Mouse (Mus musculus): ENCODE results near the gene Lgals7. TPM values are rescaled to one million over a fixed set of nuclear protein-coding genes. Genes with fewer than 3 reads are reported as not detected.
"Not testable (repeated sequence)": the region's sequence is repeated elsewhere in the genome, so short reads cannot be mapped to it uniquely, and the experiment has no call there.

Gene Lgals7
- total RNA-seq, 2 experiments from 2014 or later = not detected

DNA sequence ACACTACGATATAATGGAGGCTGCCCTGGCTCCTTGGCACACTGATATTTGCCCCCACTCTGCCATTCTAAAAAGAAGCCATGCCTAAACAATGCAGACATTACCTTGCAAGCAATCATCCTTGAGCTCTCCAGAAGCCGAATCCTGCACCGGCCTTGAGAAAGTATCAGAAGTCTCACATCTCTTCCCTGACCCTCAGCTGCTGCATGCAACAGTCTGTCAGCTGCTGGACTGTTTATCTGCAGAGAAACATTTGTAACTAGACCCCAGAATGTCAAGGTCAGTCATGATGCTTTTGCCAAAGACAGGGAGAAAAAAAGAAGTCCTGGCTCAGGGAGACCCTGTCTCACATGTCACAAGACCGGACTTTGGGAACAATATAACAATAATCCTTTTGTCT is 12.4 kb downstream of the Lgals7 start:
- ATAC-seq (ENCODE audit: poor library complexity, severe bottlenecking) = no peak

DNA sequence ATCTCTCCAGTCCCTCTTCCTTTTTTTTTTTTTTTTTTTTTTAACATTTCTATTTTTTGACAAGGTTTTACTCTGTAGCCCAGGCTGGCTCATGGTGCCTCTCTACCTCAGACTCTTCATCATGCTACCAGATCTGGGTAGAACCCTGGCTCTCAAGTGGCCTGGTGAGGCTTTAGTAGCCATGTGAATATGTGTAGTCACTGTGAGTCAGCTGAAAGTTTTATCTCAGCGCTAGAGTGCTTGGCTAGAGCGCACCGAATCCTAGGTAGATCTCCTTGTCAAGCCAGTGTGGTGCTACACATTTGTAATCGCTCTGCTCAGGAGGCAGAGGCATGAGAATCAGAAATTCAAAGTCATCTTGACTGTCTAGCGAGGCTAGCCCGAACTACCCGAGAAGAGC is 13.5 kb downstream of the Lgals7 start:
- ATAC-seq (ENCODE audit: poor library complexity, severe bottlenecking) = no peak

DNA sequence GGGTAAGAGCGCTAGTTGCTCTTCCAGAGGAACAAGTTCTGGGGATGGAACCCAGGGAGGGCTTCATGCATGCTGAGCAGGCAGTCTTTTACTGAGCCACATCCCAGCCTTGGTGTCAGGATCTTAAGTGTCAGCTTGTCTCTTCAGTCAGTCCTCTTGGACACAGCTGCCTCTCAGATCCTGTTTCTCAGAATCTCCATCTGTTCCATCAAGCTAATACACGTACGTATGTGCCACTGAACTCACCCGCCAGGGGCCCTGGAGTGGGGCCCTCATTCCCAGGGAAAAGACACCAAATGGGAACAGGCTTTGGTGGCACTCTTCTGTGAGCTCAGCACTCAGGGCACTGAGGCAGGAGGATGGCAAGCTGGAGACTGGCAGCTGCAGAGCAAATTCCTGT is 14.2 kb downstream of the Lgals7 start:
- no peak for ATAC-seq (ENCODE audit: poor library complexity, severe bottlenecking)

DNA sequence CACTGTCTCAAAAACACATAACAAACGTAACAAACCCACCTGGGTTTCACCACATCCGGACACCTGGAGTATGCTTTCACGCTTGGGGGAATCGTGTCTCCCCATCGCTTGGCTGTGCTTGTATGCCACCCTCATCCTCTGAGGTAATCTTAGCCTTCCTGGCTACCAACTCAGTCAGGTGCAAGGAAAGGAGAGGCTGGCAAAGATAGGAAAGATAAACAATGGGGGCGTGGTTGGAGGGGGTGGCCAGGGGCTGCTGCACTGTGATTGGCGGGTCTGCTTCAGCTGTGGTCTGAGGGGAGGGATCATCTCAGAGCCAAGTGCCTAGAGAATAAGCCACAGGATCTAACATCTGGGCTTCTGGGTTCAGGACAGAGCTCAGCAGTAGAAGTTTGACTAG is 16.0 kb downstream of the Lgals7 start:
- ATAC-seq (ENCODE audit: poor library complexity, severe bottlenecking) = no peak

DNA sequence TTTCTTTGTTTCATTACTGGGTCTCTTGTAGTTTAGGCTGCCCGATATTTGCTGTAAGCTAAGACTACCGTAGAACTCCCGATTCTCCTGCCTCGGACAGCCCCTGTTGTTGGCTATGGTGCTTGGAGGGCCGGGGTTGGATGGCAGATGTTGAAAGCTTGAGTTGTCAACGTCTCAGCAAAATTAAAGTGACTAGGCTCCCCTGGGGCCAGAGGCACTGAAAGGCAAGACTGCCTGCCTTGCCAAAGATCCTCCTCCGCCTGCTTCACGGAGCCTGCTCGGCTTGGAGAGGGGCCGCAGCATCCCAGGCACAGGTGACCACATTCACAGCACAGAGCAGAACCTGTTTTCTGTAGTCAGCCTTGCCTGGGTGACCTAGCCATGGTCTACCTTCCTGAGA is 16.9 kb downstream of the Lgals7 start:
- no peak for ATAC-seq (ENCODE audit: poor library complexity, severe bottlenecking)

DNA sequence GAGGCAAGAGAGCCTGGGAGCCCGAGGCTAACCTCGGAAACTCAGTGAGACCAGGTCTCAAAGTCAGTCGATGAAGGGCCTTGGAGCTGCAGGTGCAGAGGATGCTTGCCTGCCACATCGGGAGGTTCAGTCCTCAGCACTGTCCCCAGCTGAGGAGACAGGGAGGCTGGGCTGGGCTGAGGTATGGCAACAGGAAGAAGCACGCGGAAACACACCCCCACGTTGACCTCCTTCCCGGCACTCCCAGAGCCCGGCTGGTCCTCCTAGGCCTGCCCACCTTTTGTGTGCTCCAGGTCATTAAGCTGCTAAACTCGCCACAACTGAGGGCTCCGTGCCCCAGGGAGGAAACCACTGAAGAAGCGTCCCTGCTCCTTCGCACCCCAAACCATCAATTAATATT is 17.5 kb downstream of the Lgals7 start, which contains the start of gene Capn12:
TSS of gene Capn12 (plus strand) at position 224 of the 400 bp plus-strand sequence.
- no peak for ATAC-seq (ENCODE audit: poor library complexity, severe bottlenecking)

DNA sequence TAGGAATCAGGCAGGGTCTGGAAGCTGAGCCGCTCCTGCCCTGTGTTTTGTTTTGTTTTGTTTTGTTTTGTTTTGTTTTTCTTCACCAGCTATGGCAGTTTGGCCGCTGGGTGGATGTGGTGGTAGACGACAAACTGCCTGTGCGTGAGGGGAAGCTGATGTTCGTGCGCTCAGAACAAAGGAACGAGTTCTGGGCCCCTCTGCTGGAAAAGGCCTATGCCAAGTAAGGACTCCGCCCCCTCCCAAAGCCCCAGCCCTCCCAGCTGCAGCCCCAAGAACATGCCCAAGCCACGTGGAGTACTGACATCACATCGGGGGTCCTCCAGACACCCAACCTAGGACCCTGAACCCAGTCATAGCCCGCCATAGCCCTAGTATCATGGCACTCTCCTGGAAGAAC is 19.4 kb downstream of the Lgals7 start:
- ATAC-seq (ENCODE audit: poor library complexity, severe bottlenecking) = no peak

DNA sequence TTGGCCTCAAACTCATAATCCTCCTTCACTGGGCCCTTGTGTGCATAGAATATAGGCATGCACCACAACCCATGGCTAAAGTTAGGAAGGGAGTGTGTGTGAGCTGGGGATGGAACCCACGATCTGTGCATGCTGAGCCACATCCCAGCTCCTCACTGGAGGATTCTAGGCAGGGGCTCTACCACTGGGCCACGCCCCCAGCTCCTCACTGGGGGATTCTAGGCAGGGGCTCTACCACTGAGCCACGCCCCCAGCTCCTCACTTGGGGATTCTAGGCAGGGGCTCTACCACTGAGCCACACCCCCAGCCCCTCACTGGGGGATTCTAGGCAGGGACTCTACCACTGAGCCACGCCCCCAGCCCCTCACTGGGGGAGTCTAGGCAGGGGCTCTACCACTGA is 20.1 kb downstream of the Lgals7 start:
- ATAC-seq (ENCODE audit: poor library complexity, severe bottlenecking) = not testable (repeated sequence)

DNA sequence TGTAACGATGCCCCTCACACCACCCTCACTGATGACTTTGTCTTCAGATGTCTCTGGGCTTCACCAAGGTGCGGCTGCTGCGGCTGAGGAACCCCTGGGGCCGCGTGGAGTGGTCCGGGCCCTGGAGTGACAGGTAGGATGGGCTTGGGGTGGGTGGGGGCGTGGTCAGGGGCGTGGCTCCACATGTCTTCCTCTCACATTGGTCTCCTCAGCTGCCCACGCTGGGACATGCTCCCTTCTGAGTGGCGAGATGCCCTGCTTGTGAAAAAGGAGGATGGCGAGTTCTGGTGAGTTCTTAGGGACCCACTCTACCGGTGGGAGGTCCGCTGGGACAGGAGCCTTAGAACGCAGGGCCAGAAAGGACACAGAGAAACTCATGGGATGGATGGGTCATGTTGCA is 22.8 kb downstream of the Lgals7 start:
- no peak for ATAC-seq (ENCODE audit: poor library complexity, severe bottlenecking)

DNA sequence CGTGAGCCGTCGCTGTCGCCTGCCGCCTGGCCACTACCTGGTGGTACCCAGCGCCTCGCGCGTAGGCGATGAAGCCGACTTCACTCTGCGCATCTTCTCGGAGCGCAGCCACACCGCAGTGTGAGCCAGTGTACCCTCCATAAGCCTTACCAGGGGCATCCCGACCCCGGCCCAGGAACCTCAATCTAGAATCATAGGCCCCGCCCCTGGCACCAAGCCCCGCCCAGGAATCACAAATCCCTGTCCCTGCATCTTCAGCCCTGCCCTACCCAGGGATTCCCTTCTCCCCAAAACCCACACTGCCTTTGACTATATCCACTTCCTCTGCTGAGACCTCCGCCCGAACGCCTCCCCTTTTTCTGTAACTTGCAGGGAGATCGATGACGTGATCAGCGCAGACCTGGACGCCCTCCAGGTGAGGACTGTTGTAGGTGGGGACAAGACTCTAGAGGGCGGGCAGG is 25.1 kb downstream of the Lgals7 start:
- ATAC-seq (ENCODE audit: poor library complexity, severe bottlenecking) = no peak

DNA sequence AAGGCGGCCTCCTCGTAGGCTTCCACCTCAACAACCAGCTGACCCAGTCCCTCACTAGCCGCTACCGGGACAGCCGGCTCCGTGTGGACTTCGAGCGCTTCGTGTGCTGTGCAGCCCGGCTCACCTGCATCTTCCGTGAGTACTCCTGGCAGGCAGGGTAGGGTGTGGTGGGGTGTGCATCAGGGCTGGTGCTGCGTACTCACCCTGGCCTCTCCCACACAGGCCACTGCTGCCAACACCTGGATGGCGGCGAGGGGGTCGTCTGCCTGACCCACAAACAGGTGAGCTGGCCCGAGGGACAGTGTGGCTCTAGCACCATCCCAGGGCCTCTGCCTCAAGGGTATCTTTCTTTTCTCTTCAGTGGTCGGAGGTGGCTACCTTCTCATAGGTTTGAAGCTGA is 28.9 kb downstream of the Lgals7 start:
- no peak for ATAC-seq (ENCODE audit: poor library complexity, severe bottlenecking)

DNA sequence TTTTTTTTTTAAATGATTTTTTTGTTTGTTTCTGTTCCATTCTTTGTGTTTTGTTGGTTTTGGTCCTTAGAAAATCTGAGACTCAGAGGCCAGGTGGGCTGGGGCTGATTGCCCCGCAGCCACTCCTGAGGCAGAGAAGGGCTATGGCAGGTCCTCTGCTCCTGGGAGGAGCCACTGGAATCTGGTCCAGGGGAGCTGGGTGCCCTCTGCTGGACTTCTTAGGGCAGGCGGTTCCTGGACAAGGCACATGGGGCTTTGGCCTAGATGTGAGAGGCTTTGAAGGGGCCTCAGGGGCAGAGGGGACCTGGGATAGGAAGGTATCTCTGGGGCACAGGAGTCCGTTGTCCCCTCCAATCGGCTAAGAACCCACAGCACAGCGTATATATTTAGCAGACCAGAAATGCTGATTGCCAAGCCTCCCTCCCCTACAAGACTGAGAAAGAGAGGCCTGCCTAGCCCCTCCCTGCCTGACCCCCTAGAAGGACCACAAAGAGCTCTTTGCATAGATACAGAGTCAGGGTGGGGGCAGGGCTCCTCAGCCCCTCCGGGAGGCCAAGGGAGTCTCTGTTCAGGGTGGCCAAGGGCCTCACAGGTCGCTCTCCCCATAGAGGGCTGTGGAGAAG is 30.1 kb downstream of the Lgals7 start:
- peak; percentile 60 for ATAC-seq (ENCODE audit: poor library complexity, severe bottlenecking)

DNA sequence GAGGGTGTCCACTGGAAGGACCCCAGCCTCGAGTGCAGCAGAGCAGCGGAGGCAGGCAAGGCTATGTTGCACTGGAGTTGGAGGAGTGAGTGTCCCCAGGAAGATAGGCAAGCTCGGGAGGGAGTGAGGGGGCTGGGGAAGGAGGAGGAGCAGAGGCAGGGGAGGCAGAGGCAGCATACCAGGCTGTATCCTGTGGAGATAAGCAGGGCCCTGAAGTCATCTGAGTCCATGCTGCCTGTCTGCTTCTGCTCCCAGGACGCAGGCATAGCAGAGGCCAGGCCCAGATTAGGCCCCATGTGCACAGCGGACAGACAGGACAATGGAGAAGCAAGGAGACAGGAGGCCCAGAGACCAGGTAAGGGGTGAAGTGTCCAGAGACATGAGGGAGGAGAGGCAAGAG is 31.3 kb downstream of the Lgals7 start:
- ATAC-seq (ENCODE audit: poor library complexity, severe bottlenecking) = no peak

DNA sequence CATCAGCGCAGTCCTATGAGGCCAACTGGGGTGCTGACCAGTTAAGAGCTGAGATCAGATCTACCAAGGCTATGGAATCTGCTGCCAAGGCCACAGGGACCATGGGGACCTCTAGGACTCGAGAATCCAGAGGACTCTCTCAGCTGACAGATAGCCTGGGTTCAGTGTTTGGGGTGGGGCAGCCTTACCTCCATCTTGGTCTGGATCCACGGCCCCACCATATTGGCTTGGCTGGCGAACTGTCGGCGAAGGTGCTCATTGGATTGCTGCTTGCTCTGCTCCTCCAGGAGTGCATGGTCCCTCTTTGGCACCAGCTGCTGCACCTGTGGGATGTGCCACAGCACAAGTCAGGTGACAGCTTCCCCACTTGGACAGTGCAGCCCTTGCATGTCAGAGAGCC is 34.0 kb downstream of the Lgals7 start:
- ATAC-seq (ENCODE audit: poor library complexity, severe bottlenecking) = no peak

DNA sequence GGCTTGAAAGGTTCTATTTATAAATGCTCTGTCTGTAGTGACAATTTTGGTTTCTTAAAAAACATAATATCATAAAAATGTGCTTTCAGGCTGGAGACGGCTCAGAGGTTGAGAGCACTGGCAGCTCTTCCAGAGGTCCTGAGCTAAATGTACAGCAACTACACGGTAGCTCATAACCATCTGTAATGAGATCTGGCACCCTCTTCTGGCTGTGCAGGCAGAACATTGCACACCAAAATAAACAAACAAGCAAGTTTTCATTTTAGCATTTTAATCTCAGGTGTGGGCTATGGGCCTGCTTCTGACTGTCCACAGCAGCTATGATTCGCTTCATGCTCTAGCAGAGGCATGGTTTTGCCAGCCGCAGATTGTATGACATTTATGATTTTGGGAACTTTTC is 36.3 kb downstream of the Lgals7 start:
- ATAC-seq (ENCODE audit: poor library complexity, severe bottlenecking) = no peak

DNA sequence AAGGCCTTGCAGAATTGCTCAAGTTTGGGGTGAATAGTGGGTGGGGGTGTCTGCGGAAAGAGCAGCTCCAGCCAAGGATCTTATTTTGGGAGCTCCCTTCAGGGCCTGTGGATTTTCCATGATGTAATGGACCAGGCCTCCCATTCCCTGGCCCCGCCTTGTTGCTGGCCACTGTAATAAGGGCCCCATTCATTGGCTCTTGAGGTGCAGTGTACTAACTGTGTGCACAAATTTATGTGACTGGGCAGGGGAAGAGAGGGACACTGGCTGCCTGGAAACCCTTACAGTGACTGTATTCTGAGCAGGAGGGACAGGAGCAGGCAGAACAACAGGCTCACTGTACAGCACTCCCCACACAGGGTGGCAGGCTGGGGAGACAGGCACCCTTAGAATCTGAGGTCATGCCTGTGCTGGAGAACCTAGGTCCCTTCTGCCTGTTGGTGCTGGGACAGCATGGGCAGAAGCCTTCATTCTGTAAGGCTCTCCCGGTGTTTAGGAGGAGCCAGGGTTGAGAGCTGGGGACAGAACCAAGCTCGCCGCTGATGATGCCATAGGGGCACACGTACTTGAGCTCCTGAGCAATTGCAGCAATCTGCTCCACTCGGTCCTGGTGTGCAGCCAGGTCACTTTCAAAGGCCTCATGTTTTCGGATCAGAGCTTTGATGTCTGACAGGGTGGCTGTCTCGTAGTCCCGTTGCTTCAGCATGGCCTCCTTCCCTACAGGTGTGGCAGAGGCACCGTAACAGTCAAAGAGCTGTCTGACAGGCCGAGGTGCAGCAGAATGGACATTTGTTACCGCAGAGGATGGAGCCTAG is 37.9 kb downstream of the Lgals7 start:
- ATAC-seq (ENCODE audit: poor library complexity, severe bottlenecking) = no peak

DNA sequence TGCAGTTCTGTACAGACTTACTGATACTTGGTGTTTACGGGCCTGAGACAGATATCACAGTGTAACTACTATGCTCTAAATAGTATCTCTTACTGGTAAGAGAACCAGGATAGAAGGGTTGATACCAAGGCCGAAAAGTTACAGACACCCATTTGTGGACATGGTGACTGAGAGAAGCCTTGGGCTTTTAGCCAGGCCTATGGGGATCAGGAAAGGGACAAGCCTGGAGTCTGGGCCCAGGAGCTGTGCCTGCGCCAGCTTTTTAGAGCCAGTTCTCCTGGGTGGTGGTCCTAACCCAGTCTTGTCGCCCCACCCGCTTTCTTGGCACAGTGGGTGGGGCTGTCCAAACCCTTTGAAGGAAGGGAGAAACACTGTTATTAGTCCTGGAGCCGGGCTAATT is 38.5 kb downstream of the Lgals7 start:
- ATAC-seq (ENCODE audit: poor library complexity, severe bottlenecking) = no peak

DNA sequence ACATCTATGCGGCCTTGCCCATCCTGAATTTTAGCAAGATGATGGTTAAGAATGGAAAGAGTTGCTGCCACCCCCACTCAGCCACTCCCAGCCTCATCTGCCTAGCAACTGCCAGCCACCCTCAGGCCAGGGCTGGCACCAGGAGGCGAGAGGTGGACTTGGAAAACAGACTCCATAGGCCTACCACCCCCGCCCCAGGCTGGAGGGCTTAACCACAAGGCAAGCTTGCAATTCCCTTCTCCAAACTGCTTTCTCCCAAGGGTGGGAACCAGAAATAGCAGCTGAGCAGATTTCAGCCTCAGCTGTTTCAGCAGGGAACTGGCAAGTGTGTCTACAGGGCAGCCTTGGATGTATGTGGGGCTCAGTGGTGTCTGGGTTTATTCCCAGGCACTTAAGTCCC is 39.2 kb downstream of the Lgals7 start:
- ATAC-seq (ENCODE audit: poor library complexity, severe bottlenecking) = no peak

DNA sequence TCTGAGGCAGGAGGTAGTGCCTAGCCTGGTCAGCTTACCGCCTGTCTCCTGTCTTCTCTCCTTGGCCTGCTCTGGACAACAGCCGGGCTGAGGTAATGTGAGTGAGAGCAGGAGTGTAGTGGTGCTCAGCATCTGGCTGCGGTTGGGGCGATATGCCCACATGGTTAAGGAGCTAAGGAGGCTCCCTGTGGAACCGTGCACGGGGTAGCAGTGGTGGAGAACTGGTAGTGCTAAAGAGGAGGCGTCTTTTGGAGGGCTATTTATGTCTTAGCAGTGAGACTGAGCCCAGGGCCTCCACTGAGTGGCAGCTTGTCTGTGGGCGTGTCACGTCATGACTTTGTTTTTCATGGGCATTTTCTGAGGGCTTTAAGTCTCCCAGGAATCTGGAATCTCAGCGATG is 40.1 kb downstream of the Lgals7 start:
- ATAC-seq (ENCODE audit: poor library complexity, severe bottlenecking) = no peak

DNA sequence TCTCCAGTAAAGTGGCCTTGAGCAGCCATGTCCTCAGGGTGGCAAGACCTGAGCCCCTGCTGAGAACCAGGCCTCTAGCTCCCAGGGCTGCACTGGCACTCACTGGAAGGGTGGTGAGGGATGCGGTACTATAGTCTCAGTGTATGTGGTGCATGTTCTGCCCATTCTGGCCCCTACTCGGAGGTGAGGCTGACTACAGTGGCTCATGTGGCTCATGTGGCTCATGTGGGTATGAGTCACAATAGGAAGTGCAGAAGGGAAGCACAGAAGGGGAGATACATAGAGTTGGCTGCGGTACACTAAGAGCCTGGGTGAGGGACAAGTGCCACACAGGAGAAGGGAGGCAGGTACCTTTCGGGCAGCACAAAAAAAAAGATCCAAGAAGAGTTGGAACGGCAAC is 43.5 kb downstream of the Lgals7 start:
- no peak for ATAC-seq (ENCODE audit: poor library complexity, severe bottlenecking)

DNA sequence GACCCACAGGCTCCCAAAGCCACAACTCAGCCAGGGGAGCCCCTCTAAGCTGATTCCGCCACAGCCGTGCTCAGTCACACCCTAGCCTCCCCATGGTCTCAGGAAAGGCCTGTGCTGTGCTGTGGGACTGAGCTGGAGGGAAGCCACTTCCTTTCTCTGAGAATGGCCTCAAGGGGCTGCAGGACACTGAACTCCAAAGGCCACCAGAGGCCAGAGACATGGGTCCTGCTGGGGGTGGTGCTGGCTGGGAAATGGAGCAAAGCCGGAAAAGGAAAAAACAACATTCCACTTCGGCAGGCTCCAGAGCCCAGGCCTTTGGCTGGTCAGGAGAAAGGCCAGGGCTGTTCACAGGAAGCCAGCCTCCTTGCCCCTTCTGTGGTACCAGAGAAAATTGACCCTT is 48.0 kb downstream of the Lgals7 start:
- no peak for ATAC-seq (ENCODE audit: poor library complexity, severe bottlenecking)

DNA sequence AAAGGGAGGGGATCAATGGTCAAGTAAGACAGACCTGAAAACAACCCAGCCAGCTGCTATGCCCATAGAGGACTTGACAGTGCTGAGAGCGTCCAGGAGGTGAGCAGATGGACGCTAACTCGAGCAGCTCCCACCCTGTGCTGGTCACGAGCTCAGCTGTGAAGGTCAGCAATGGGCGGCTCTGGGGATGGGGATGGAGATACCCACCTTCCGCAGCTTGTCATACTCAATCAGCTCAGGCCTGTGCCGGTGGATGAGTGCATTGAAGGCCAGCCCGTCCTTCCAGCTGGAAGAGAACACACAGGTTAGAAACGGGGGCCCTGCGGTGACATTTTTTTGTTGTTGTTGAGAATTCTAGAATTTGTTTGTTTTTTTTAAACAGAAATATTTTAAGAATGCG is 49.5 kb downstream of the Lgals7 start:
- no peak for ATAC-seq (ENCODE audit: poor library complexity, severe bottlenecking)
